Mouse (Mus musculus): ENCODE results near the gene Gria2.
A peak's percentile ranks its signal among the peaks of the same experiment; 100 is the strongest.

The Gria2 gene

DNA sequence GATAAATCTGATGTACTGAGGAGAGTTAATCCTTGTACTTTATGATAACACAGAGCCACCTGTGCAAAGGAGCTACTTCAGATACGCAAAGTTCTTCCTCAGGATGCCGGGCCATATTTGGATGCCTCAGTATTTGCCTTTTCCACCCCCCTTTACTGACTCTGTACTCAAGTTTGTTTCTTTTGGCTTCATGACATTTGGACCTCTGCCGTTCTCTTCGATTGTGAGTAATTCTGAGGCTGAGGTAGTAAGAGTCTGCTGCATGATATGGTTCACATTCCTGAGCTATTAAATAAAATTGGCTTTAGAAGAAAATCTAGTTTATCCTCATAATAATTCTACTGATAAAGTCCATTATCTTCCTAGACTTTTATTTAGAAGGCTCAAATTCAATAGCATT, 26.7 kb downstream of the Gria2 start:
- DNase-seq (ENCODE audit: low read depth, low spot score): no peak

DNA sequence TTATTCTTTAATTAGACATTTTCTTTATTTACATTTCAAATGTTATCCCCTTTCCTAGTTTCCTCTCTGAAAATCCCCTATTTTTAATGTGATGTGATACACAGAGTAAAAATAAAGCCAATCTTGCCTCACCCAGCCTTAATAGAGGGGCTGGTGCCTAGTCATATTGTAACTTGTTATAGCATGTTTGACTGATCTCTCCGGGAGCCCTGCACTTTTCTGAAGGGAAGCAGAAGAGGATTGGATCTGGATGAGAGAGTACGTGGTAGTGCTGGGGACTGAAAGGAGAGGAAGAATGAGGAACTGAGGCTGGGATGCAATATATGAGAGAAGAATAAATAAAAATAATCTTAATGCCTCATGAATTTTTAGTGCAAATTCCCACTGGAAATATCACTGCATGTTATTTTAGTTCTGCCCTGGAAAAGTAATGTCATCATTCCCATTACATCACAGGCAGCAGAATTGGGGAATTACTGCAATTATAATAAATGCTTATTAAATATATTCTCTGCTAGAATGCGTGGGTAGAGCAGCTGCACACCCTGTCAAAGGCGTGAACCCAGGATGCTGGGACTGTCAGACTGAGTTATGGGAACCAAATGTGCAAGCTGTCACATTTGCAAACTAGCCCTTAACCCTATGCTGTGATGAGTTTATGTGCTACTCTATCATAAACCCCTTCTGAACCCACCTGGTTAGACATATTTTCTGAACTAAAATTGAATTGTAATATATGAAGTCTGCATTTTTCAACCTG, 28.4 kb downstream of the Gria2 start:
- DNase-seq (ENCODE audit: low read depth, low spot score): peak; percentile 71

DNA sequence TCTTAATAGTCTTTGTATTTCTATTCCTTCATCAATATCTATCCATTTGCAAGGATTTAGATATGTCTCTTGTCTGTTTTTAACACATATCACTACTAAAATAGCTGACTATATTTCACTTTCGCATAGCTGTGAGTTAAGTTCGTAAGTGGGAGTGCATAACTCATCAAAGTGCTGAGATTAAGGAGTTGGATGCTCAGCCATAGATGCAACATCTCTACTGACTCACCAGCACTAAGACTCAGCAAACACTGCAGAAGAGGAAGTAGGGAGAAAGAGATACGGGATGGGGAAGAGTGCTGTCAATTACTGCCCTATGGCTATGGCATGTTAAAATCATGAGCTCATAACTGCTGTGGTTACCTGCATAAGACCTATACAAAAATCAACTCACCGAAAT, 29.4 kb downstream of the Gria2 start:
- peak; percentile 73 for DNase-seq (ENCODE audit: low read depth, low spot score)

DNA sequence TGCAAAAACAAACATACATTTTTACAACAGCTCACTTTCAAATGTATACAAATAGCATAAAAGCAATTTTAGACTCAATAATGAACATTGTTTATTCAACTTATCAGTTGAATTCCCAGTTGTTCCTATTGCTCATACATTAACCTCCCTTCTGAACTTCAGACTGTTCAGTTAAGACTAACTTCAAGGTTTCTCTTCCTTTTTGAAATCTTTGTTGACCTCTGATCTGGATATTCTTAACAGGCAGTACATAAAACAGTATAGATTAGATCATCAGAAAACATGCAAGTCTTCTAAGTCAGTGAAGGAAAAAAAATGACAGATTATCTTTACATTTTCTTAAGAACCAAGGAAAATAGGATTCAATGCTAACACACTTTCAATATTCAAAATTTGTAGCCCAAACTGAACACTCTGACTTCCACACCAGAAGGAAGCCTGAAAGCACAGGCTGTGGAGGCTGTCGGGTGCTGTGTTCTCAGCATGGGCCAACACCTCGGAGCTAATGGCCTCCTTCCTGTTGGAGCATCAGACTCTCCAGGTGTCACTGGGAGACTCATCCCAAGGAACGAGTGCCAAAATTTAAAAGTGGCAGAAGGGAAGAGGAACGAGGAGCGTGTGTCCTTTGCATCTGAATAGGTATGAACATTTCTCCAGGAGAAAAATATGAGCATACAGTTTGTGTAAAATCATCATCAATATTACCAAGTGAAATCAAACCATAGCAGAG, 33.0 kb downstream of the Gria2 start:
- peak; percentile 96 for DNase-seq (ENCODE audit: low read depth, low spot score)

DNA sequence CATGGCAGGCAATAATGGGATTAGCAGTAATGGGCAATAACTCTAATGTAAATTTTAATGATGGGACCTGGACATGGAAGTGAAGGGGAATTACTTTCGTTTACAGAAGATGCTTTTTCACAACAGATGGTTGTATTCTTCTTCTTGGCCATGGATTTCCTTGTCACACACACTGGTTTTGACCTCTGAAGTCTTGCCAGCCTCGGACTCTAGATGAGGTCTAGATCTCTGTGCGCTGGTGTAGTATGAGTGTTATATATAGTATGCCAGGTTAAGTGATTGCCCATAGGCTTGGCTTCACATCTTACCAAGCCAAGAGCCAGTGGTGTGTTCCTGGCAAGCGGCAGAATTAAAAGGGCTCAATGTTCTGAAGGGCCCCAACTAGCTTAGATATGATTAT, 43.7 kb downstream of the Gria2 start:
- DNase-seq (ENCODE audit: low read depth, low spot score): peak; percentile 56

DNA sequence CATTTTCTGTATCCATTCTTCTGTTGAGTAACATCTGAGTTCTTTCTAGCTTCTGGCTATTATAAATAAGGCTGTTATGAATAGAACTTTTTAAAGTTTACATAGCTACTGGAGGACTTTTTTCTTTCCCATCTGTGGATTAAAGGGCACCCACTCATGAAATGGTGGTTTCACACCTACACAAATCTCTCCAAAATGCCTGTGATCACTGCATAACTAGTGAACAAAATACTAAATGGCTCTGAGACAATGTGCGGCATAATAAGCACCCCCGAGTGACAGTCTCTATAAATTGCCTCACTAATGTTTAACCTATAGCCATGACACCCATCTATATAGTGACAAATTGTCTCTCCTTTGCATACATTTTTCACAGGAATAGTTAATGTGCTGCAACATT, 44.3 kb downstream of the Gria2 start:
- peak; percentile 51 for DNase-seq (ENCODE audit: low read depth, low spot score)

DNA sequence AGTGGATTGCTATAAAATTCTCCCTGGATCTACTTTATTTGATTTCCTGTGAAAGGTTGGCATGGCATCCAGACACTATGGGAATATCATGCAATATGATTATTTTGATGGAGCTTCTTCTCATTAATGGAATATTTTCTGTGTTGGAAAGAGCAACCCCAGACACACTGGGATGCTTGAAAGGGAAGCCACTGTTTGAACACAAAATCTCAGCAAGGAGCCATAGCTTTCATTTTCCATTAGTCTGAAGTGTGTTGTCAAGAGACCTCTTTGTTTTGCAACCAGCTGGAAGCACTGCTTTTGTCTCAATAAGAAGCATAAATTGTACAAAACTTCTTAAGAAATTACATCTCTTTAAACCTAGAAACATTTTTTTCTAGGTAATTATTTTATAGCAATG, 51.8 kb downstream of the Gria2 start:
- DNase-seq (ENCODE audit: low read depth, low spot score): no peak

DNA sequence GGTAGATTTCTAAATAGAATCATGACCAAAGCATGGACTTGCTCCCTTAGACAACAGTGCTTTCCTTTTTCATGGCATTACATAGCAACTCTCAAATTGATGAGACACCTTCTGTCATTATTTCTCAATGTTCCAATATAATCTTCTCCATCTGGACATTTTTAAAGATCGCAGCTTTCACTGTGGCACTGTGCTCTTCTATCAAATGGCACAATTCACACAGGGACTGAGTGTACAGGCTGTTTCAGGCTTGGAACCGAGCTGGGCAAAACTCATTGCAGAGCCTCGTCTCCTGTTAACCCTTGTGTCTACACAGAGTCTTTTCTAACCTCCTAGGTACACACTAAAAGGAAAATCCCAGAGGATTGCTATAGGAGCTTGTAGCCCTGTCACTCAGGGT, 77.4 kb downstream of the Gria2 start:
- peak; percentile 87 for DNase-seq (ENCODE audit: low read depth, low spot score)

DNA sequence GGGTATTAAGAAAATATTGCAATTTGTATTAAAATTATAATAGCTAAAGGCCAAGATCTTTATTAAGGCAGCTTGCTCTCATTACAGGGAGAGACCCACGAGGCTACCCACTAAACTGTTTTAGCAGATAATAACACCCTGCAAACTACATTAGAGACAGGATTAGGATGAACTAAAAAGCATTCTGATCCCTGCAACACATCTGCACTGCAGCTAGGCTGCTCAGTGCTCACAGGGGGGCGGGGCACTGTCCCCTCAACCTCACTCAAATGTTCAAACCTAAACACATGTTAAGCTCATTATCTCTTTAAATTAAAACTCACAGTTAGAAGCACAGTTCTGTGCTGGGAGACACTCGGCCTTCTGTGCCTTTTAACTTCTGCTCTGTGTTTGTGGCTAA, 89.5 kb downstream of the Gria2 start:
- DNase-seq (ENCODE audit: low read depth, low spot score): peak; percentile 58

DNA sequence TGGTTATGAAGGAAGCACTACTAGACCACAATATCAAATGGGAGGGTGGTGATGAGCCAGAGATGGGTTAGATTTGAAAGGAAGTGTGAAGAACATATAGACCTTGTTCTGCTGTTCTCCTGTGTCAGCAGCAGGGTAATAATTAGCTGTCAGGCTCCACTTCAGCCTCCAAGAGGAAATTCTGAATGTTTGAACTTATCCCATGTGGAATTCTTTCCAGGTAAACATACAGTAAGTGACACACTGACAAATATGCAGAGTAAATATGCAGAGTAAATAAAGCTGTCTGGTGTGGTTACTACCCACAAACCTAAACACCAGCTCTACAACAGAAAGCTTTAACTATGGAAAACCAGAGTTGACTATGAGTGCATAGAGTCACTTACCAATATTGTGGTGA, 93.6 kb downstream of the Gria2 start:
- no peak for DNase-seq (ENCODE audit: low read depth, low spot score)

DNA sequence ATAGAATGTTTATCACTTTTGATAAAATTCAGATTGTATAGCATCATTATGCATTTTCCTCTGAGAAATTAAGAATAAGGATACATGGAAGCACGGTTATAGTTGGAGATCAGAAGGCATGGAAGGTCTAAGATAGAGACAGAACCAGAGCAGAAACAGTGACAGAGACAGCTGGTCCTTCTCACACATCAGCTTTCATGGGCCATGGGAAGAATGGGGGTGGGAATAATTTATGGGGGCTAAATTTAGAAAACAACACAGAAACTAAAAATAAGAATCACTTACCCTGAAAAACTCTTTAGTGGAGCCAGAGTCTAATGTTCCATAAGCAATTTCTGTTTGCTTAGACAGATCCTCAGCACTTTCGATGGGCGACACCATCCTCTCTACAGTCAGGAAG, 100.5 kb downstream of the Gria2 start:
- peak; percentile 67 for DNase-seq (ENCODE audit: low read depth, low spot score)

DNA sequence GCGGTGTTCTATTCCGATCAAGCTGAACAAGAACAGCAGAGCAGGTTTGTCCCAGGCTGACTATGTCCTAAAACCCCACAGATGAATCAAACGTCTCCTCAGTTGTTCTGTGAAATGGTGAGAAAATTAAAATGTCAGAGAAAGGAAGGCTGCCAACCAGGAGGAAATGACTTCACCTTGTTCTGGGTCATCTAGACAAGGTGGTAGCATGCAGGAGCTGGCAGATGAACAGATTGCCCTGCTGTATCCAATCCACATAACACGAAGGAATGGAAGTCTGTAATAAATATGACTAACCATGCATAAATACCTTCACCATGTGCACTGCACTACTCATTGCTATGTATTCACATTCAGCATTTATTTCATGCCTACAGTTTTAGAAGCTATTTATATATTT, 105.1 kb downstream of the Gria2 start:
- peak; percentile 87 for DNase-seq (ENCODE audit: low read depth, low spot score)

DNA sequence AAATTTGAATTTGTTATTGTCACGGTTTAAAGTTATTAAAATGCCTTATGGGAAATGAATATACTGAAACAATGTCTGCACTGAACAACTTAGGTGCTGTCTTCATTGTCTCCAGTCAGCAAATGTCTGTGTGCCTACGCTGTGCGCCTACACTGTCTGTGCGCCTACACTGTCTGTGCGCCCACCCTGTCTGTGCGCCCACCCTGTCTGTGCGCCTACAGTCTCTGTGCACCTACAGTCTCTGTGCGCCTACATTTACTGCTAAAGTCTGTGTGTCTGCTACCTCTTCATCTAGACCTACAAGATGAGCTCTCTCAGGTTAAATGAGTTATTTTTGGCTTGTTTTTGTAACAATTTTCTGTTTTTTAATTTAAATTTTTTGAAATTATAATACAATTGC, 107.7 kb downstream of the Gria2 start:
- DNase-seq (ENCODE audit: low read depth, low spot score): no peak

DNA sequence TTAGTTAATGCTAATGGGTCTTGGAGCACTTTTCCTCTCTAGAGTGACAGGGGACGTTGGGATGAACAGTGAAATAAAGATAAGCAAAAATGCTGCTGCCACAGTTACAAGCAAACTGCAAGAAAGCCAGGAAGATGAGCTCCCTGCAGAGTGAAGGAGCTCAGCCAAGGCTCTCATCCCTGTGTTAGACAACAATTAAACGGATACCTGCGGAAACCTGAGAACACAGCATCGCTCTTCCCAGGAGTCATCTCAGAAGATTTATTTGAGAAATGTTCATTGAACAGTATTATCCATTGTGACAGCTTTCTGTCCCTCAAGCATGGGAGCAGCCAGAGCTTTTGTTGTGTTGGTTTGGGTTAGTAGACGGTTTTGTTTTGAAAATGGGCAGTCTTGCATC, 137.5 kb downstream of the Gria2 start:
- DNase-seq (ENCODE audit: low read depth, low spot score): no peak

DNA sequence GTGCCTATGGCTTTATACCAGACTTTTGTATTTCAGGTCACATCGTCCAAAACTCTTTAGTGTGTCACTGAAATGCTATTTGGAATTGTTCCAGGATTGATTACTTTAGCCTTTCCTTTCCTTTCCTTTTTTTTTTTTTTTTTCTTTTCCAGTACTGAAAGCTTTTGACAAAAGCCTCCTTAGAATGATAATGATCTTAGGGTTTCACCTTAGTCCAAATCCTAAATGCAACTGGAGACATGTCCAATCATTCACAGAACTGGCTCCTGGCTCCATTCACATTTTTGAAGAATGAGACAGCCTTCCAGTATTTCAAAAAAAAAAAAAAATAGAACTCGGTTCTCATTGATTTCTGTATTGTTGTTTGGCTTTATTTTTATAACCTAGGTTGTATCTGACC, 139.3 kb downstream of the Gria2 start:
- DNase-seq (ENCODE audit: low read depth, low spot score): no peak

DNA sequence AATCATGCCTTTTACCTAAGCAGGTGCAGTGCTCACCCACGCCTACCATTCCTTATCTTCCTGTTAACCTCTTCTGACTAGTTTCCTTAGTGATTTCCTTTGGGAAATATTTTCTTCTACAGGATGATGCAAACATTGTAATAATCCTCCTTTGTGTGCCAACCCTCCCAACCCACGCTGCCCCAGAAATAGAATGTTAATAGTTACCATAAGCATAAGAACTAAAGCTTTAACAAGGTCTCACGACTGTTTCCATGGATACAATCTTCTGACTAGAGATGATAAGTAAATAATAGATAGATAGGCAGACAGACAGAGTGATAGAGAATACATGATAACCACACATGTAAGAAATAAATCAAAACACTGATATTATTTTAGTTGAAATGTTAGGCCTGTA, 140.8 kb downstream of the Gria2 start:
- peak; percentile 69 for DNase-seq (ENCODE audit: low read depth, low spot score)

DNA sequence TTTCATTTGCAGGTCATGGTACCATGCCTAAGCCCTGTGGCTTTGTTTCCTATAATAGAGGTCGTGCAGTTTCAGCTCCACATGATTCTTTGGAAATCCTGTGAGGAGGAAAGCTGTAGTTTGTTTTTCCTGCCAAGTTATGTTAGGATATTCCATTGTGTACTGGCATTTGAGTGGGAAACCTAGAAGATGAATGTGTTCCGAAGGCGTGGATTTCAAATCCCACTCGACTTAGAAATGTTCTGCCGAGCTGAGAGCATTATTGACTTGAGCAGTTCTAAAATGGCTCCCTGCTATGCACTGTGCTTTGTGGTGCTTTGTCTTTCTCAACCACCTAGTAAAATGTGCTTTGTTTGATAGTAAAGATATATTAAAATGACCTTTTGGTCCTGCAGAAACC, 150.4 kb downstream of the Gria2 start:
- DNase-seq (ENCODE audit: low read depth, low spot score): peak; percentile 70

Data from brain, adult 2 months (tissue).